Mouse (Mus musculus) embryonic fibroblast, embryonic 13.5 days (primary cell): Measurements from ENCODE around the gene Gm10188. TPM values are rescaled to one million over a fixed set of nuclear protein-coding genes. Genes with fewer than 3 reads are reported as not detected.

Experiments used
- H3K27ac ChIP-seq: 2 replicates; pipeline ENCODE4 v1.5.1; 2012; ENCODE audit warnings: low read length, control low read depth, inconsistent platforms; ENCODE audit not compliant: insufficient read depth
- H3K4me1 ChIP-seq: 2 replicates; pipeline ENCODE4 v1.6.1; 2011; ENCODE audit warnings: low read length; ENCODE audit not compliant: control insufficient read depth, insufficient read depth
- H3K4me3 ChIP-seq: 2 replicates; pipeline ENCODE4 v1.5.1; 2011; ENCODE audit warnings: mild to moderate bottlenecking, control low read depth, low read length; ENCODE audit not compliant: insufficient read depth
- CTCF ChIP-seq: IDR thresholded peaks from 2 replicates; pipeline ENCODE4 v1.5.1; 2011; ENCODE audit warnings: mild to moderate bottlenecking, control low read depth, low read length, moderate library complexity, borderline replicate concordance; ENCODE audit not compliant: insufficient read depth
- POLR2A ChIP-seq: IDR thresholded peaks from 2 replicates; pipeline ENCODE4 v1.6.1; 2011; ENCODE audit warnings: low read depth, mild to moderate bottlenecking, control low read depth, low read length, moderate library complexity
- polyA plus RNA-seq: library from polyadenylated mRNA; stranded (reverse); fragments of >200 nt; gene quantifications from 2 replicates; pipeline ENCODE4 v1.2.4, GENCODE M21; 2011; ENCODE audit warnings: low read depth; ENCODE audit not compliant: missing spikeins, insufficient read length

The Gm10188 gene
- polyA plus RNA-seq, 1 experiment, result not detected

DNA sequence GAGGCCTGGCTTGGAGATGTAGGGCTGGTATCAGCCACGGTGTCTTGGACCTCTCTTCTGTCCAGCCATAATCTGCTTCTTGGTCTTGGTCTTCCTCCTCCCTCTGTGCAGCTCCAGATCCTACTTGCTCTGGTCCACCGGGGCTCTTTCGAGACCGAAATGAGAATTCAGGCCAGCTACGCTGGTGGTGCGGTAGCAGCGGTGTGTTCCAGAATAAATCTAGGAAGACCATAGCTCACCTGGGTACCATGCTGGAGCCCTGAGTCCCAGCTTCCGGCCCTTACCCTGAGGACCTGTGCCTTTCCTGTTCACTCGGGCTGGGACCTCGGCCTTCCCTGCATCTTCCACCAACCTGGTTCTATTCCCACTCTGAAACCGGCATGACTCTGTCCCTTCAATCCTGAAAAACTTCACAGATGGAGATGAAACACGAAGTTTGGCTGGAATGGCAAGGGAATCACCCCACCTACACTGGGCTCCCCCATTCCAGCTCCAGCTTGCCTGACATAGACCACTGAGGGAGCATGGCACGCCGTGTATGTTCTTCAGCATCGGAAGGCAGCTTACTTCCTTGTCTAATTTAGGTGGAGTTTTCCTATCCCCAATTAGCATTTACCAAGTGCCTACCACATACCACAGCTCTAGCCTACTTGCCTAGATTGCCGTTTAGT, 31.0 kb downstream of the Gm10188 start:
- peaks cover 11% of the 10 kb centered on the region for H3K4me1 ChIP-seq
- TF ChIP-seq CTCF (no peak), POLR2A (no peak)
- no peak overlapping the region for H3K4me3 ChIP-seq
- H3K27ac ChIP-seq, result no peak overlapping the region

GRCm38 (mm10) chr1:132197666-132198065, 31.9 kb downstream of the Gm10188 start:
- H3K27ac ChIP-seq, result no peak overlapping the region
- H3K4me1 ChIP-seq, result peaks cover 11% of the 10 kb centered on the region

DNA sequence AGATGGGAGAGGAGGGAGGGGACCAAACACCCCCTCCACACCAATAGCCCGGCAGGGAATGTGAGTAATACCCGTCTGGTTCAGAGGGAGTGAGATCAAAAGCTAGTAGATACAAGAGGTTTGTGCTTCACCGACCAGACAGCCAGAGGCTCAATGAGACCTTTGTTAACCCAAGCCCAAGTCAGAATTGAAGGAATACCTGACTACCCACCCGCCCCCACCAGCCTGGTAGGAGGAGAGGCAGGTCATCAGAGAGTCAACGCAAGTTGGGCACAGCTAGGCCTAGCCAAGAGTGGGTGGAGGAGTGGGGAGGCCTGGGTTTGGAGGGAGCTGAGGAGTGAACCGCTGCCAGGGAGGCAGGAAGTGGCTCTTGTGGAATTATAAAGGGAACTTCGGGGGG, 33.2 kb downstream of the Gm10188 start:
- H3K4me1 ChIP-seq, result peaks cover 11% of the 10 kb centered on the region
- no peak overlapping the region for H3K4me3 ChIP-seq

More at GRCm38 (mm10) chr1:132197666-132198065, 31.9 kb downstream of the Gm10188 start:
- no peak overlapping the region for H3K4me3 ChIP-seq
- TF ChIP-seq POLR2A, result no peak
- TF ChIP-seq CTCF, result no peak

GRCm38 (mm10) chr1:132195681-132196080, 33.9 kb downstream of the Gm10188 start:
- Histone ChIP-seq H3K4me3 (no peak overlapping the region), H3K27ac (no peak overlapping the region), H3K4me1 (peaks cover 11% of the 10 kb centered on the region)
- TF ChIP-seq POLR2A (no peak), CTCF (no peak)

More for the DNA sequence above, 33.2 kb downstream of the Gm10188 start:
- no peak for TF ChIP-seq CTCF
- no peak for TF ChIP-seq POLR2A
- H3K27ac ChIP-seq, result no peak overlapping the region

DNA sequence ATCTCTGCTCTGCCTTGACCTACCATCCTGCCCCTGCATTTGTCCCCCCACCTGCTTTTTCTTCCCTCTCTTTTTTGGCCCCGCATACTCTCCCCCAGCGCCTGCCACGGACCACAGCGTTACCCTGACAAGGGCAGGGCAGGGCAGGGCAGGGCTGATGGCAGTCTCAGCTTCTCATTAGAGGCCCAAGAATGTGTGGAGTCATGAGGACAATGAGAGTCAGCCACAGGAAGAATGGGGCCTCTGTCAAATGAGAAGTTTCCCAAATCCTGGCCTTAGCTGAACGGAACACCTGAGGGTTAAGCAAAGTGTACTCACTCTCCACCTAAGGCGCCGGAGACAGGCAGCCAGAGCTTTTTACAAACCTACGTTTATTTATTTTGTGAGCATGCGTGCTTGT, 34.5 kb downstream of the Gm10188 start:
- H3K4me1 ChIP-seq, result peaks cover 11% of the 10 kb centered on the region

DNA sequence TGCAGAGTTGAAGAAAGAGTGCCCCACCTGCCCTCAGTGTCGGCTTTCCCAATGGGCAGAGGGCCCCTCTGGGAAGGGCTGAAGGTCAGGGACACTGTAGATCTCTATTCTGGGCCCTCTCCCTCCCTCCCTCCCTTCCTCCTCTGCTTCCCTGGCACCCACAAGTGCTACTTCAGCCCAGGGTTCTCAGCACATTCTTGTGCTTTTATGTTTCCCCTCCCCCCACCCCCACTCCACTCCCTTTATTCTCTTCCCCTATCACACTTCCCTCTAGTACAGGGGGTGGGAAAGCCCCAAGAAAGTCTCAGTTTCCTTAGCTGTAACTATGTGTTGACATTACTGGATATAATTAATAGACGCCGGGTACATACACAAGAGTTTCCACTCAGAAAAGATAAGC, 34.9 kb downstream of the Gm10188 start:
- TF ChIP-seq POLR2A (no peak), CTCF (no peak)
- Histone ChIP-seq H3K4me3 (no peak overlapping the region), H3K27ac (no peak overlapping the region), H3K4me1 (peaks cover 11% of the 10 kb centered on the region)

More for the DNA sequence above, 34.5 kb downstream of the Gm10188 start:
- Histone ChIP-seq H3K27ac (no peak overlapping the region), H3K4me3 (no peak overlapping the region)
- TF ChIP-seq POLR2A (no peak), CTCF (no peak)

GRCm38 (mm10) chr1:132193806-132194205, 35.8 kb downstream of the Gm10188 start:
- Histone ChIP-seq H3K4me1 (0 out of 2 replicates have a peak, but pooled peaks cover 4% of the 10 kb centered on the region), H3K27ac (no peak overlapping the region), H3K4me3 (no peak overlapping the region)
- no peak for TF ChIP-seq CTCF
- TF ChIP-seq POLR2A, result no peak

DNA sequence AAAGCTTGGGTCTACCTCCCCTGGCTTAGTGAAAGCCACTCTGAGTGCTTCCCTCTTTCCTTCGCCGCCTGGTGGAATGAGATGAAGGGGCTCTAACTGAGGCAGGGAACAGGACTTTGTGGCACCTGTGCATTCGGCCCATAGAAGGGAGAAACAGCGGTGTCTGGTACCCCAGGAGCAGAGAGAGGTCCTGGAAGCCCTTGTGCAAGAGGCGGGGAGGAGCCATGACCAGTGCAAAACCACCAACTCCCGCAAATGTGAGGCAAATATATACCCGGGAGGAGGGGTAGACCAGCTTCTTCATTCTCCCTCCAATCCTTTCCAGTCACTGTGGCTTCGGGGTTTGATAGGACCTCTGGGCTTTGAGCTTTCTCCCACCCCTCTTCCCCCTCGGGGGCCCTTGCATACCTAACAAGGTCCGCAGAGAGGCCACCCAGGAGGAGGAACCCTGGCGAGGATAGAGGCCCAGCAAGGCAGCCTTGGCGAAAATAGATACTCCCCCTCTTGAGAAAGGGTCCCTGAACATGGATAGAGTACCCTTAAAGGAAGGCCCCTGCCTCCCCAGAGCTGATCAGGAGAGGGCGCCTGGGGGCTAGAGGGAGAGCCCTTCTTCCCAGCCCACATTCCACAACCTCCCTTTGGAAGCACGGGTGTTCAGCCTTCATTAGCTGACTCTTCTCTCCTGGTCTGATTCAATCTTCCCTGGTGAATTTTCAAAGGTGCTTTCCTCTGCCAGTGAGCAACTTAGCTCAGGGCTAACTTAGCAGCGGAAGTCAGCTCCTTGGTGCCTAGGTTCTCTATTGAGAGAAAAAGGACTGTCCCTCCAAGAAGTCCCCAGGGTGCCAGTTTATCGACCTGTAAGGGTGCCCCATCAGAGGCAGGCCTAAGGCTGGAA, 37.5 kb downstream of the Gm10188 start:
- H3K4me3 ChIP-seq, result no peak overlapping the region

DNA sequence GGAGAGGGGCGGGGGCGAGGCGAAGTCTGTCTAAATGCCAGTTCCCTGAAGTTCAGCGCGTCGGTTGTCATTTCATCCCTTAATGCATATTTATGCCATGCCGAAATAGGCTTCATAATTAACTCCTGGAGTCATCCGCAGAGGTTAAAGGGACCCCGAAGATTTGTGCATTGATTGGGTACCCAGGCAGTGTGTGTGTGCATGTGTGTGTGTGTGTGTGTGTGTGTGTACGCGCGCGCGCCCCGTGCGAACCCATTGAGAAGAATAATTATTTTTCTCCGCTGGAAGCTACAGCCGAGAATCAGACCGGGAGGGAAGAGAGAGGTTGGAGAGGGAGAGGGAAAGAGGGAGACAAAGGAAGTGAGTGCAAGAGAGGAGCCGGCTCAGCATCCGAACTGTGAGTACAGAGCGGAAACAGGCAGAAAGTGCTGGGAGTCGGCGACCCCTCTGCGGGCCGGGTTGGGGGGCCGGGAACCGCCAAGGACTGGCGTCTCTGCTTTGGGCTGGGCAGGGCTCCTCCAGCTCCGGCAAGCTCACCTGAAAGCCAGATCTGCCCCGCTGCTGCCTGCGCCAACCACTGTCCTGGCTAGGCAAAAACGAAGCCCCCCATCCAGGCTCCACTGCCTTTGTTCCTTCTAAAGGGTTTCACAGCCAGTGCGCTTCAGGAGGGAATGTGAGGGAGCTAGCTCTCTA, 38.3 kb downstream of the Gm10188 start, which contains the start of the genes Lemd1 and AC124108.1:
Gene Lemd1, plus strand, starts transcription at position 339 of the 693 bp plus-strand sequence.
Gene AC124108.1, plus strand, starts transcription at position 365 of the 693 bp plus-strand sequence.
- H3K4me3 ChIP-seq, result peak within 1 kb of the TSS; percentile 33
- TF ChIP-seq POLR2A (no peak), CTCF (no peak)
- 0 out of 2 replicates have a peak, but pooled peaks cover under 1% of the 10 kb centered on the region for H3K4me1 ChIP-seq
- no peak within 1 kb of the TSS for H3K27ac ChIP-seq

More for the DNA sequence above, 37.5 kb downstream of the Gm10188 start:
- H3K27ac ChIP-seq, result no peak overlapping the region
- TF ChIP-seq CTCF (no peak), POLR2A (no peak)
- 0 out of 2 replicates have a peak, but pooled peaks cover 3% of the 10 kb centered on the region for H3K4me1 ChIP-seq
